Mouse (Mus musculus): ENCODE measurements around the gene Sp9. TPM values are rescaled to one million over a fixed set of nuclear protein-coding genes. Genes with fewer than 3 reads are reported as not detected.

Sp9 gene
- polyA plus RNA-seq, 1 experiment from 2014 or later = 0.92 TPM

DNA sequence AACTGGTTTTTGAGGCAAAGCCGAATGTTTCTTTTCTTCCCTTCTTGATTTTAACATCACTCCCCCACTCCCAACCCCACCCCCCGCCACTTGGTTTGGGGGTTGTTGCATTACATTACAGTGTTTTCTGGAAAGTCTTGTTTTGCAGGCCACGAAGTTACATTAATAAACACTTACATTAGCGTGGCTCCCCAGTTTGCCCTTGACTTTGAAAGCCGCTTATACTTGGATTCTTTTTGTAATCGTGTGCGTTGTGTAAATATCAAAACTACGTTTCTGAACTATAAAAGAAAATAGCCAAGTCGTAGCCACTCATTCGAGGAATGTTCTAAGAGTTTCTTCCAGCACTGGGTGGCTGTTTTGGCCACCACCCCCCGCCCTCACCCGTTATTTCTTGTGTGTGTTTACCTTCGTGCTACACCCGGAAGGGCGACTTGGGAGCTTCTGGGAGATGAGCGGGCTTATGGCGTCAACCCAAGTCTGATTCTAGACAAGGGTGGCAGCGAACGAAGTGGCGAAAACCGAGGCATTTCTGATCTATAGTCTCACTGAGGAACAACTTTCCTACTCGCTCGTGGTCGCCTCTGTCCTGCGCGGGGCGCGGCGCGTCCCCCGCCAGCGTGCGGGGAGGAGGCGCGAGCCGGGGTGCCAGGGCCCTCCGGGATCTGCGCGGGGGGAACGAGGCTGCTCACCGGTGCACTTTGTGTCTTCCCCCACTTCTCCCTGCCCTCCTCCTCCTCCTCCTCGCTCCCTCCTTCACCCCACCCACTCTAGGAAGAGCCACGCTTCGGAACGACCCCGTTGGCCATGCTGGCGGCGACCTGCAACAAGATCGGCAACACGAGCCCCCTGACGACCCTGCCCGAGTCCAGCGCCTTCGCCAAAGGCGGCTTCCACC lies 875 bp downstream of the Sp9 start:
- ATAC-seq (ENCODE audit: insufficient number of reproducible peaks, low FRiP score, low TSS enrichment, low read depth) = no peak
- peaks cover 31% of the 10 kb centered on the region for H3K4me1 ChIP-seq (ENCODE audit: control insufficient read depth, insufficient read depth, low read length)
- no peak overlapping the region for H3K27ac ChIP-seq (replicated peaks; ENCODE audit: low read depth, low read length)

DNA sequence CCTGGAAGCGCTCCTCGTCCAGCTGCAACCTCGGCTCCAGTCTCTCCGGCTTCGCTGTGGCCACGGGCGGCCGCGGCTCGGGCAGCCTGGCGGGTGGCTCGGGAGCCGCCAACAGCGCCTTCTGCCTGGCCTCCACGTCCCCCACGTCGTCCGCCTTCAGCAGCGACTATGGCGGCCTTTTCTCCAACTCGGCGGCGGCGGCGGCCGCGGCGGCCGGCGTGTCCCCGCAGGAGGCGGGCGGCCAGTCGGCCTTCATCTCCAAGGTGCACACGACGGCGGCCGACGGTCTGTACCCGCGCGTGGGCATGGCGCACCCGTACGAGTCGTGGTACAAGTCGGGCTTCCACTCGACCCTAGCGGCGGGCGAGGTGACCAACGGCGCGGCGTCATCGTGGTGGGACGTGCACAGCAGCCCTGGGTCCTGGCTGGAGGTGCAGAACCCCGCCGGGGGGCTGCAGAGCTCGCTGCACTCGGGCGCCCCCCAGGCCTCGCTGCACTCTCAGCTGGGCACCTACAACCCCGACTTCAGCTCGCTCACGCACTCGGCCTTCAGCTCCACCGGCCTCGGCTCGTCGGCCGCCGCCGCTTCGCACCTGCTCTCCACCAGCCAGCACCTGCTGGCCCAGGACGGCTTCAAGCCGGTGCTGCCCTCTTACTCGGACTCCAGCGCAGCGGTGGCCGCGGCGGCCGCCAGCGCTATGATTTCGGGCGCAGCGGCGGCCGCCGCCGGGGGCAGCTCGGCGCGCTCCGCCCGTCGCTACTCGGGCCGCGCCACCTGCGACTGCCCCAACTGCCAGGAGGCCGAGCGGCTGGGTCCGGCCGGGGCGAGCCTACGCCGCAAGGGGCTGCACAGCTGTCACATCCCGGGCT lies 1.8 kb downstream of the Sp9 start:
- ATAC-seq (ENCODE audit: insufficient number of reproducible peaks, low FRiP score, low TSS enrichment, low read depth) (no peak), DNase-seq (ENCODE audit: low spot score) (peak; percentile 74)
- H3K4me3 ChIP-seq (ENCODE audit: low read depth, low read length) = peak overlapping the region; percentile 38
- under 1% methylated on average over 93 of the region's 110 CpGs for WGBS
- peaks cover 34% of the 10 kb centered on the region for H3K4me1 ChIP-seq (ENCODE audit: control insufficient read depth, insufficient read depth, low read length)
- no peaks in the 10 kb centered on the region for H3K9me3 ChIP-seq (ENCODE audit: control insufficient read depth, low read length)
- peaks cover 68% of the 10 kb centered on the region for H3K27me3 ChIP-seq (ENCODE audit: control insufficient read depth, insufficient read depth, low read length)
- no peak overlapping the region for H3K27ac ChIP-seq (replicated peaks; ENCODE audit: low read depth, low read length)
- no peaks in the 10 kb centered on the region for H3K36me3 ChIP-seq (ENCODE audit: control insufficient read depth, insufficient read depth, low read length)
- peak overlapping the region; percentile 43; the same call in 1 of the 2 replicates for H3K9ac ChIP-seq (ENCODE audit: low read length)
- peak overlapping the region; percentile 71 for H3K4me2 ChIP-seq (ENCODE audit: low read depth, severe bottlenecking)

More for the DNA sequence above, 875 bp downstream of the Sp9 start:
- under 1% methylated on average over 55 of the region's 55 CpGs for WGBS
- Histone ChIP-seq H3K4me2 (ENCODE audit: low read depth, severe bottlenecking) (peak overlapping the region; percentile 71), H3K4me3 (ENCODE audit: low read depth, low read length) (peak overlapping the region; percentile 38), H3K36me3 (ENCODE audit: control insufficient read depth, insufficient read depth, low read length) (no peaks in the 10 kb centered on the region), H3K9ac (ENCODE audit: low read length) (peak overlapping the region; percentile 43; the same call in 1 of the 2 replicates), H3K9me3 (ENCODE audit: control insufficient read depth, low read length) (no peaks in the 10 kb centered on the region), H3K27me3 (ENCODE audit: control insufficient read depth, insufficient read depth, low read length) (peaks cover 73% of the 10 kb centered on the region)
- peak; percentile 67 for DNase-seq (ENCODE audit: low spot score)

DNA sequence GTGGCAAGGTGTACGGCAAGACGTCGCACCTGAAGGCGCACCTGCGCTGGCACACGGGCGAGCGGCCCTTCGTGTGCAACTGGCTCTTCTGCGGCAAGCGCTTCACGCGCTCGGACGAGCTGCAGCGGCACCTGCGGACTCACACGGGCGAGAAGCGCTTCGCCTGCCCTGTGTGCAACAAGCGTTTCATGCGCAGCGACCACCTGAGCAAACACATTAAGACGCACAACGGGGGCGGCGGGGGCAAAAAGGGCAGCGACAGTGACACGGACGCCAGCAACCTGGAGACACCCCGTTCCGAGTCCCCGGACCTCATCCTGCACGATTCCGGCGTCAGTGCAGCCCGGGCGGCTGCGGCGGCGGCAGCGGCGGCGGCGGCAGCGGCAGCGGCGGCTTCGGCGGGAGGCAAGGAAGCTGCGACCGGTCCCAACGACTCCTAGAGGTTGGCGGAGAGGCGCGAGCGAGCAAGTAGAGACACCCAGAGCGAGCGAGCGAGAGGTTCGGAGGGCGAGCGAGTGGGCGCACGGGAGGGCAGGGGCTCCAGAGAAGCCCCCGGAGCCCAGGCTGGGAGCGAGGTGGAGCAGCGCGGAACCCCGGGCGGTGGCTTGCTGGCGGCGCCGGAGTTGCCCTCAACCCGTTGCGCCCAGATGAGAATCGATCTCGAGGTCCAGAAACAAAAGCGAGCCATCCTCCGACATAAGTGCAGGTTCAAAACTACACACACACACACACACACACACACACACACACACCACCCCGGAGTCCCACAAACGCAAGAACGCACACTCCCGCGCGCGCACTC lies 2.6 kb downstream of the Sp9 start:
- H3K4me1 ChIP-seq (ENCODE audit: control insufficient read depth, insufficient read depth, low read length) = peaks cover 41% of the 10 kb centered on the region
- no peaks in the 10 kb centered on the region for H3K36me3 ChIP-seq (ENCODE audit: control insufficient read depth, insufficient read depth, low read length)
- H3K9ac ChIP-seq (ENCODE audit: low read length) = peak overlapping the region; percentile 37; the same call in 1 of the 2 replicates
- DNase-seq (ENCODE audit: low spot score) = peak; percentile 76
- H3K9me3 ChIP-seq (ENCODE audit: control insufficient read depth, low read length) = no peaks in the 10 kb centered on the region
- H3K27me3 ChIP-seq (ENCODE audit: control insufficient read depth, insufficient read depth, low read length) = peaks cover 68% of the 10 kb centered on the region
- WGBS = under 1% methylated on average over 74 of the region's 88 CpGs
- peak overlapping the region; percentile 71 for H3K4me2 ChIP-seq (ENCODE audit: low read depth, severe bottlenecking)
- ATAC-seq (ENCODE audit: insufficient number of reproducible peaks, low FRiP score, low TSS enrichment, low read depth) = no peak
- no peak overlapping the region for H3K27ac ChIP-seq (replicated peaks; ENCODE audit: low read depth, low read length)
- peak overlapping the region; percentile 38 for H3K4me3 ChIP-seq (ENCODE audit: low read depth, low read length)

DNA sequence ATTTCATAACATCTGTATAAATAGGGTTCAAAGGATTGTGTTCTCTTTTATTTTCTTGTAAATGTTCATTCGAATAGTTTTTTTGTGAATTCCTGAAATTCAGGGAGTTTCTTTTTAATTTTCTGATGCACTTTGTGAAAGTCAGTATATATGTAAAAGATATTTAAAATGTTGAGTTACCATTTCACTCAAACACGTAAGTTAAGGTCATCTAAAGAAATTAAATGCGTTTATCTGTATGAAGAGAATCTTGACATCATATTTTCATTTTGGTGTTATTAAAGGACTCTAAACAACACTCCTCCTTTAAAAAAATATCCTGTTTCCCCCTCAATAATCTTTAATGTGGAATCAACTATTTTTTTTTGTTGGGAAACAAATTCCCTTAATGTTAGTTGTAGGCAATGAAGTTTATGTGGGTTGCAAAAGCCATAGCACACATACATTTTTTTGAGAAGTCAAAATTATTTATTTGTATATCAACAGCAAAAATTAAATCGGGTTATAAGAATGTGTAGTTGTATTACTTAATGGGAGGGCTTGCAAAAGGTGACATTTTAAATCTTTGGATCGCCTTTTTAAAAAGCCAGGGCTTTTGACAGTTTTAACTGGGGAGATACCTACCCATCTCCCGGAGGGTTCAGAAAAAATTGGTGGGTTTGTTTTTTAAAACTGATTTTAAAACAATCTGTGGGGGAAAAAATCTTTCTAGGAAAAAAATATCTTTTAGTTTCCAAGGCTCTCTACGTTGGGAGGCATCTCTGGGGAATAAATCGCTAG lies 3.7 kb downstream of the Sp9 start:
- no peak overlapping the region for H3K9ac ChIP-seq (ENCODE audit: low read length)
- H3K9me3 ChIP-seq (ENCODE audit: control insufficient read depth, low read length) = no peaks in the 10 kb centered on the region
- H3K36me3 ChIP-seq (ENCODE audit: control insufficient read depth, insufficient read depth, low read length) = no peaks in the 10 kb centered on the region
- no peak overlapping the region for H3K4me2 ChIP-seq (ENCODE audit: low read depth, severe bottlenecking)
- WGBS = 11% methylated on average over 8 of the region's 8 CpGs
- DNase-seq (ENCODE audit: low spot score) (no peak), ATAC-seq (ENCODE audit: insufficient number of reproducible peaks, low FRiP score, low TSS enrichment, low read depth) (no peak)
- peaks cover 67% of the 10 kb centered on the region for H3K27me3 ChIP-seq (ENCODE audit: control insufficient read depth, insufficient read depth, low read length)
- H3K4me1 ChIP-seq (ENCODE audit: control insufficient read depth, insufficient read depth, low read length) = peaks cover 43% of the 10 kb centered on the region
- H3K4me3 ChIP-seq (ENCODE audit: low read depth, low read length) = no peak overlapping the region
- H3K27ac ChIP-seq (replicated peaks; ENCODE audit: low read depth, low read length) = no peak overlapping the region

DNA sequence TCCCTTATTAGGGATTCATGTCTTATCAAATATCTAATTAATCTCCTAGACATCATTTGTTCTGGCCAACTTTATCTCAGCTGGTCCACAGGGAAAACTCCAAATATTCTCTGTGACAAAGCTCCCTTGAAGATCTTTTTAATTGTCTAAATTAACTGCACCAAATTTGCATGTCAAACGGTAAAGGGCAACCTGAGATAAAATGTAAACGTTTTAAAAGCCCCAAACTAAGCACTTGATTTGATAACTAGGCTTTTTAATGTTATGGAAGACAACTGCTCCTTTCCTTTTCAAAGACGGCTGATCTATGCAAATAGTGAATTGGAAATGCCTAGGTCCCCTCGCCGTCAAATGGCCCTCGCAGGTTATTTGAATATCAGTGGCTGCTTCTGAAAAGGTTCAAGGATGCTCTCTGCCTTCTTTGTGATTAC lies 4.4 kb downstream of the Sp9 start:
- Histone ChIP-seq H3K36me3 (ENCODE audit: control insufficient read depth, insufficient read depth, low read length) (no peaks in the 10 kb centered on the region), H3K4me3 (ENCODE audit: low read depth, low read length) (no peak overlapping the region), H3K4me1 (ENCODE audit: control insufficient read depth, insufficient read depth, low read length) (peaks cover 47% of the 10 kb centered on the region), H3K9me3 (ENCODE audit: control insufficient read depth, low read length) (no peaks in the 10 kb centered on the region), H3K4me2 (ENCODE audit: low read depth, severe bottlenecking) (no peak overlapping the region), H3K27me3 (ENCODE audit: control insufficient read depth, insufficient read depth, low read length) (peaks cover 67% of the 10 kb centered on the region), H3K27ac (replicated peaks; ENCODE audit: low read depth, low read length) (no peak overlapping the region), H3K9ac (ENCODE audit: low read length) (no peak overlapping the region)
- DNase-seq (ENCODE audit: low spot score) = peak; percentile 42
- 1% methylated on average over 6 of the region's 6 CpGs for WGBS
- no peak for ATAC-seq (ENCODE audit: insufficient number of reproducible peaks, low FRiP score, low TSS enrichment, low read depth)

DNA sequence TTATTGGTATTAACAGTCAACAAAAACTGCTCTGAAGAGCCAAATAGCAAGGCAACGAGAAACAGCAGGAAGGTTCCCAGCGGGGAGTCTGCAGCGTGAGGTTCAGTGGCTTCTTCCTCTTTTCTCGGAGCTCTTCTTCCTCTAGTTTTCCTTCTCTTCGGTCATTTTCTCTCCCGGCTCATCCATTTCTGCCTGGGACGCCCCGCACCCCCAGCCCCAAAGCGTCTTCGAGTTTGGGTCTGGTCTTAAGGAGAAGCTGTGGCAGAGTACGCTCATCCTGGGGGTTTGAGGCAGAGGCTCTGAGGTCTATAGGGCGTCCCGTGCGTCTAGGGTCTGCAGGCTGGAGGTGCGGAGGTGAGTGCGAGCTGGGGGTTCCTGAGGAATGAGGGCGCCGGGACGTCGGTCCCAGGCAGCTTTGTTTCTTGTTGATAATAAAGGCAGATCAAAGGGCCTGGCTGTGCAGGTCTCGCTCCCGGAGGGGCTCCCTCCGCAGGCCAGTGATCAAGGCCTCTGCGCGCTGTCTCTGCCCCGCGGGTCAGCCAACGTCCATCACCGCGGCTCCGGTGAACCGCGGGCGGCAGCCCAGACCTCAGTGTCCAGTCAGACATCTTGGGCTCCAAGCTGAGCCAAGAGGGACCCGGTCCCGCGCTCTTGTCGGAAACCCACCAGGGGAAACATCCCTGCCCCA lies 5.4 kb downstream of the Sp9 start:
- DNase-seq (ENCODE audit: low spot score) = peak; percentile 69

DNA sequence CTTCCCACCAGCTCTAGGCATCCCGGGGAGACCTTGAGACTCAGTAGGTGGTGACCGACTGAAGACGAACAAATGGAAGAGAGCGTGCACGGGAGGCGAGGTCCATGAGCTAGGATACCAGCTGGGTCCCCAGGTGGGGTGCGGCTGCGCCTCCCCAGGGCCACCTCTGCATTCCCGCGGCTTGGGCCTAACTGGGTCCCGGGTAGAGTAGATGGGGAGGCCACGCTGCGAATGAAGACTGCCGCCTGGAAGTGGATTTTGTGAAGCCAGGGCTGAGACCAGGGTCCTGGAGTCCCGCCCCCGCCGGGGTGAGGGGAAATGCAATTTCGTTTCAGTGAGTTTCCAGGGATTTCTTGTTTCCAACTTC lies 6.0 kb downstream of the Sp9 start:
- Histone ChIP-seq H3K9ac (ENCODE audit: low read length) (no peak overlapping the region), H3K4me2 (ENCODE audit: low read depth, severe bottlenecking) (peak overlapping the region; percentile 39), H3K4me1 (ENCODE audit: control insufficient read depth, insufficient read depth, low read length) (peaks cover 42% of the 10 kb centered on the region), H3K9me3 (ENCODE audit: control insufficient read depth, low read length) (no peaks in the 10 kb centered on the region), H3K36me3 (ENCODE audit: control insufficient read depth, insufficient read depth, low read length) (no peaks in the 10 kb centered on the region), H3K27me3 (ENCODE audit: control insufficient read depth, insufficient read depth, low read length) (peaks cover 66% of the 10 kb centered on the region), H3K4me3 (ENCODE audit: low read depth, low read length) (peak overlapping the region; percentile 22), H3K27ac (replicated peaks; ENCODE audit: low read depth, low read length) (no peak overlapping the region)
- under 1% methylated on average over 18 of the region's 18 CpGs for WGBS
- DNase-seq (ENCODE audit: low spot score) (peak; percentile 68), ATAC-seq (ENCODE audit: insufficient number of reproducible peaks, low FRiP score, low TSS enrichment, low read depth) (peak; percentile 29; the same call in 1 of the 2 replicates)

More for the DNA sequence above, 5.4 kb downstream of the Sp9 start:
- H3K27me3 ChIP-seq (ENCODE audit: control insufficient read depth, insufficient read depth, low read length) = peaks cover 68% of the 10 kb centered on the region
- peak overlapping the region; percentile 39 for H3K4me2 ChIP-seq (ENCODE audit: low read depth, severe bottlenecking)
- H3K9ac ChIP-seq (ENCODE audit: low read length) = peak overlapping the region; percentile 22; the same call in 1 of the 2 replicates
- under 1% methylated on average over 38 of the region's 38 CpGs for WGBS
- peaks cover 42% of the 10 kb centered on the region for H3K4me1 ChIP-seq (ENCODE audit: control insufficient read depth, insufficient read depth, low read length)
- H3K27ac ChIP-seq (replicated peaks; ENCODE audit: low read depth, low read length) = no peak overlapping the region
- H3K9me3 ChIP-seq (ENCODE audit: control insufficient read depth, low read length) = no peaks in the 10 kb centered on the region
- ATAC-seq (ENCODE audit: insufficient number of reproducible peaks, low FRiP score, low TSS enrichment, low read depth) = no peak
- no peaks in the 10 kb centered on the region for H3K36me3 ChIP-seq (ENCODE audit: control insufficient read depth, insufficient read depth, low read length)
- H3K4me3 ChIP-seq (ENCODE audit: low read depth, low read length) = peak overlapping the region; percentile 22

Measured in limb, embryonic 11.5 days (tissue).